Mouse (Mus musculus) right cerebral cortex, adult 2 months (tissue): Measurements from ENCODE around the gene Ermard.

Experiments used
- DNase-seq, 2 experiments: peaks; one replicate each; pipeline ENCODE4 v3.0.0; 2021 to 2022; ENCODE audit warnings: low spot score in 2 of 2

Gene Ermard

DNA sequence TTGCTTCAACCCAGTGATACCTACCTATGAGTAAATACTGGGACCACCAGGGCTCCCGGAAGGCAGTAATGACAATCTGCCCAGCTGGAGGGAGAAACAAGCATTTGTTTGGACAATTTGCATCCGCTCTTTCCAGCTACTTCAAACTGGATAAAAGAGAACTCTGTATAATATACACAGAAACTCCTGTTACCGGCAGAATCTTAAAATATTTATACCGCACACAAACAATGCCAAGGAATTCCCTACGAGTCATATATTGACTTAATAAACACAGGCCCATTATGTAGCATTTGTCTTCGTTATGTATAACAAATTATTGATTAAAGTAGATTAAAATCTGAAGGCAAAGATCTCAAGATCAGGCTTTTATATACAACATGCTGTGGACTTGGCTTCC lies 79.6 kb downstream of the Ermard start:
- DNase-seq: no peak

DNA sequence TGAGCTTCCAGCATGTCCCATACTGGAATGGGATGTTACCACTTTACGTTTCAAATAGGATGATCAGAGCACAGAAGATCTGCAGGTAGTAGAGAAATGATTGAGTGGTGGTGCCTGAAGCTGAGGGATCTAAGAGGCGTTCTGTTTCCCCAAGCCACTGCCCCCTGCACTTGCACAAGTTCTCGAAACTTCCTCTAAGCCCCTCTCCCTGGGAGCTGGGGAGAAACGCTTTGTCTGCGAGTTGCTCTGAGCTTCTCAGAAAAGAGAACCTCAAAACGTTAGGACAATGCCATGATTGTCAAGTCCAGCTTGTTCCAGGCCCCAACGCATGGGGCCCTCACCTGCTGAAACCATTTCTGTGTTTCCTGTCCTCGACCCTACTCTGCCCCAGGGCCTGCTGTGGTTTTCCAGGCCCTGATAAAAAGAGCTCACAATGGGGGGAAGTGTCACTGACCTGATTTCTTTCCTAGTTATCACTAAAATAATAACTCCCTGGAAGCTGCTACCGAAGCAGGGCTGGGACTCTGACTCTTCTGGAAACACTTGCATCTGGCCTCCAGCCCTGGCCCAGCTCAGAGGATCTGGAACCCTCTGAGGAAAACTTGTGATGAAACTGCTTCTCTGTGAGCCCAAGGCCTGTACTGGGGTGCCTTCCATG lies 88.8 kb downstream of the Ermard start:
- DNase-seq: no peak

DNA sequence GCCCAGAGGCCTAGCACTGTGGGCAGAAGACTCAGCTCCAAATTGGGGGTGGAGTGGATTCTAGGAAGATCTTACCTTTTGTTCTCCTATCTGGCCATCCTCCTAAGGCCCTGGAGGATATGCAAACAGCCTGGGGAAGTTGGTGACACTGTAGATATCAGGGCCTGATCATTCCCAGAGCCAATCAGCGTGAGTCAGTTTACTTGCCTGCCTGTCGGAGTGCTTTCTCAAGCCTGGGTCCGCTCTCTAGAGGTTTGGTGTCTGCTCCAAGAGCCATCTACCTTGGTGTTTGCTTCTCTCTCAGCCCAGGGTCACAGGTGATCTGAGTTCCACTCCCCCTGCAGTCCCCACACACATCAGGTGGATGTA lies 89.3 kb downstream of the Ermard start:
- DNase-seq: no peak

DNA sequence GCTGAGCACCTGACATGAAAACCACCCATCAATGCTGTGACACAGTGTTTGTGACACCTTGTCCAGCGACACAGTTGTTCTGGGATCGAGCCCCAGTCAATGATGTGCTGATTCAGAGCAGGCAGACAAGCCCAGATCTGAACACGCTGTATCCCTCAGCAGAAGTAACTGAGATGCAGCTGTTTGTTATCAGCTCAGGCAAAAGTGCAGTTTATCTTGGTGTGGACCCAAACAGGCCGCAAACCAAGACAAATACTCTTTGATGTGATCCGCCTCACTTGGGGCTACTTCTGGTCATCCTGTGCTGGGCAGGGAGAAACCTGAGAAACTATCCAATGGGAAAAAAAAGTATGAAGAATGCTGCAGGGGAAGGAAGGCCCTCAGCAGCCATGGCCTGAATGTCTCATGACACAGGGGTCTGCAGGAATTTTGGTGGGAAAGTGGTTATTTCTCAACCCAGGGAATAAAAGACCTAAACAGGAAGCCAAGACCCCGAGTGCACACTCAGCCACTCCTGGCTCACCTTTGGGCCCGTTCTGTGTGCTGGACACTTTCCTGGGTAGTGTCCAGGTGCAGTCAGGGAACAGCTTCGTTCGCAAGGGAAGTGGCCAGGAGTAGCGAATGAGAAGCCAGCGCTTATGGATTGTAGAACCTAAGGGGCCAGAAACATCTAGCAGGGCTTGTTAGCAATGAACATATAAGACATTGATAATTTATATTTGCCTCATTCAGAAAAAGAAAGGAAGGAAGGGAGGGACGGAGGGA lies 94.1 kb downstream of the Ermard start:
- DNase-seq: no peak

DNA sequence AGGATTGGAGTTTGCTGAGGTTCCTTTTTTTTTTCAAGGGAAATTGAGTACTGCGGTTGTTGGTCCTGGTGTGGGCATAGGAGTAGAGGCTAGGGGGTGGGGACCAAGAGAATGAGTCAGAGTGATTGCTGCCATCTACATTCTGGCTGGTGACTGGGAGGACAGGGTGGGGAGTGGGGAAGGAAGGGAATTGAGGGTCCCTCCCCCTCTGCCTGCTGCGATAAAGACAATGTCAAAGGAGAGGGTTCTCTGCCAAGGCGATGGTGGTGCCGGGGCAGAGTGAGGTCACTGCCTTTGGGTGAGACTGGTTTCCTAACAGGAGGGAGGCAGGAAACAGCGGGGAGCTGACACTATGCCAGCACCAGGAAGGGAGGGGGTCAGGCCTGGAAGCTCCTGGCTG lies 96.4 kb downstream of the Ermard start:
- no peak for DNase-seq
